Mouse (Mus musculus) stomach, postnatal 0 days (tissue): ENCODE measurements around the gene Gfod2.

ENCODE experiments used
- CTCF ChIP-seq: IDR thresholded peaks from 2 replicates; pipeline ENCODE4 v1.5.1; 2016; ENCODE audit warnings: antibody characterized with exemption, low read depth, mild to moderate bottlenecking, moderate library complexity
- EP300 ChIP-seq: optimal IDR thresholded peaks from 2 replicates; pipeline ENCODE3; 2016; ENCODE audit warnings: antibody characterized with exemption

GRCm38 (mm10) chr8:105716302-105716945 lies 42.0 kb downstream of the Gfod2 start:
- TF ChIP-seq CTCF (peak; percentile 40; the same call in 1 of the 2 replicates), EP300 (no peak)
